Mouse (Mus musculus) hindbrain, embryonic 11.5 days (tissue): ENCODE results near the gene Calm1. TPM values are rescaled to one million over a fixed set of nuclear protein-coding genes. Genes with fewer than 3 reads are reported as not detected.

Source experiments
- ATAC-seq: fragments of 200-750 bp; cut with Nextera tagmentation; 2 replicates; pipeline ENCODE4 v1.8.0; 2017; ENCODE audit warnings: mild to moderate bottlenecking, moderate TSS enrichment, moderate library complexity; ENCODE audit not compliant: low FRiP score
- DNase-seq: peaks from one replicate; pipeline ENCODE4 v3.0.0-alpha.2; 2015; ENCODE audit warnings: low spot score
- H3K27ac ChIP-seq: fragments of 300-500 bp; sonication (generic); 2 replicates; pipeline ENCODE4 v1.5.1; 2014; ENCODE audit warnings: mild to moderate bottlenecking, low read depth, low read length
- H3K27me3 ChIP-seq: fragments of 300-500 bp; sonication (generic); 2 replicates; pipeline ENCODE4 v1.6.1; 2014; ENCODE audit warnings: mild to moderate bottlenecking, low read length, moderate library complexity, mixed read lengths; ENCODE audit not compliant: control insufficient read depth, insufficient read depth
- H3K36me3 ChIP-seq: fragments of 300-500 bp; sonication (generic); 2 replicates; pipeline ENCODE4 v1.6.1; 2014; ENCODE audit warnings: mild to moderate bottlenecking, low read length, moderate library complexity, mixed read lengths; ENCODE audit not compliant: control insufficient read depth, insufficient read depth
- H3K4me1 ChIP-seq: fragments of 300-500 bp; sonication (generic); replicated peaks from 2 replicates; pipeline ENCODE4 v1.6.1; 2014; ENCODE audit warnings: low read length, mixed read lengths; ENCODE audit not compliant: control insufficient read depth, insufficient read depth
- H3K4me2 ChIP-seq: fragments of 300-500 bp; sonication (generic); replicated peaks from 2 replicates; pipeline ENCODE4 v1.6.1; 2014; ENCODE audit warnings: mild to moderate bottlenecking, low read depth, low read length
- H3K4me3 ChIP-seq: fragments of 300-500 bp; sonication (generic); 2 replicates; pipeline ENCODE4 v1.5.1; 2014; ENCODE audit warnings: low read depth, low read length
- H3K9ac ChIP-seq: fragments of 300-500 bp; sonication (generic); 2 replicates; pipeline ENCODE4 v1.6.1; 2014; ENCODE audit warnings: low read depth, low read length
- H3K9me3 ChIP-seq: fragments of 300-500 bp; sonication (generic); 2 replicates; pipeline ENCODE4 v1.6.1; 2016; ENCODE audit warnings: low read length; ENCODE audit not compliant: control insufficient read depth
- WGBS: fragments of 180-500 bp; shearing (Covaris S2); extraction: QIAGEN DNeasy Blood & Tissue Kit; methylation state at CpG from one replicate; pipeline ENCODE4 v1.1.7; 2014; 5-methylcytosine and 5-hydroxymethylcytosine counted together
- polyA plus RNA-seq: library from polyadenylated mRNA; unstranded; fragments of >200 nt; fragmentation: Nextera tagmentation; extraction: Ambion mirVana; gene quantifications from 2 replicates; pipeline ENCODE4 v1.2.1, GENCODE M21; 2014

Calm1 gene
- polyA plus RNA-seq, 1 experiment from 2014 or later = 1,584 TPM

DNA sequence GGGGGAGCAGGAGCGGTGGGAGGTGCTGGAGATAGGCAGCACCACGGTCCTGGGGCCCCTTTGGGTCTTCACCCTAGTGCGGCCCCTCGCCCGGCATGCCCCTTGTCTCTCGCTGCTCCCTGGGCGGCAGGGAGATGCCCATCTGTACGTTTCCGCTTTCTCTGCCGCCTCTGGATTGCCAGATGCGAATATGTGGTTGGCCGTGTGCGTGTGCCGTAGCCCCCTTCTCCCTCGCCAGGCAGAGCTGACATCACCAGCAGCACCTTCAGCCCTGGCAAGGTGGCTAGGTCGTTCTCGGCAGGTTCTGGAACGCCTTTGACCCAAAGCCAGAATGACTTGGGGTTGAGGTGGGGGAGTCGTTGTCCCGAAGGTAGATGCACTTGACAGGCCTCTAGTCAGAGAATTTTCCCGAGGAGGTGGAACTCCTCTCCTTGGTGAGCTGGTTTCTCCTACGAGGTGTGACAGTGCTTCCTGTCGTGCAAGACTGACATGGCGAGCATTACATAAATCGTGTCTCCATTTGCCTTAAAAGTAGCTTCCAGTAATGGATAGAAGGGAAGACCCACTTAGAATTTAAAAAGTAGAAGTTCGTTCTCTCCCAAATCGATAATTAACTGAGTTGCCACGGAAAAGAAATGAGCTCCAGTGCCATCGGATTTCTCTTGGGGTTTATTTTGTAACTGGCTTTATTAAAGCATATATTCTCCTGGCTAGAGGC, 1.6 kb downstream of the Calm1 start:
- no peaks in the 10 kb centered on the region for H3K9me3 ChIP-seq
- H3K4me2 ChIP-seq = peak overlapping the region; percentile 87
- H3K27me3 ChIP-seq = no peaks in the 10 kb centered on the region
- ATAC-seq = peak; percentile 13; the same call in 1 of the 2 replicates
- H3K27ac ChIP-seq = peak overlapping the region; percentile 79
- H3K9ac ChIP-seq = peak overlapping the region; percentile 95
- WGBS = 7% methylated on average over 29 of the region's 29 CpGs
- peak overlapping the region; percentile 100 for H3K4me3 ChIP-seq
- peaks cover 7% of the 10 kb centered on the region; the same call in 1 of the 2 replicates for H3K4me1 ChIP-seq
- peak; percentile 63 for DNase-seq
- peaks cover 6% of the 10 kb centered on the region; the same call in 1 of the 2 replicates for H3K36me3 ChIP-seq

DNA sequence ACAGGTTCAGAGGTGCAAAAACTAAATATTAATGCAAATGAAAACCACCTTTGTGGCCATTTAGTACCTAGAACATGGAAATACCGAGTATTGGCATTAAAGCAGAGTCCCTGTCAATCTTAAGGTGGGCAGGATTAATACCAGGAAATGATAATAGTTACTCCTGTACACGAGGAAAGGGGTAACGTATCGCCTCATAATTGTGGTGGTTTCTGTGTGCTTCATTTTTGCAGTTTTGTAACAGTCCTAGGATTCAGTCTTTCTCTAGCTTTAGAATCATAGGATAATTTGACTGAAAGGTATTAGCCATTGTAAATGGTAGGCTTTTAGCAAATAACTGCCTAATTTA, 2.1 kb downstream of the Calm1 start:
- Histone ChIP-seq H3K4me1 (peaks cover 7% of the 10 kb centered on the region; the same call in 1 of the 2 replicates), H3K36me3 (peaks cover 6% of the 10 kb centered on the region; the same call in 1 of the 2 replicates), H3K27me3 (no peaks in the 10 kb centered on the region), H3K9ac (peak overlapping the region; percentile 95; the same call in 1 of the 2 replicates), H3K27ac (no peak overlapping the region), H3K4me3 (peak overlapping the region; percentile 100), H3K4me2 (peak overlapping the region; percentile 87), H3K9me3 (no peaks in the 10 kb centered on the region)
- WGBS = 52% methylated on average over 4 of the region's 4 CpGs
- DNase-seq (no peak), ATAC-seq (no peak)

DNA sequence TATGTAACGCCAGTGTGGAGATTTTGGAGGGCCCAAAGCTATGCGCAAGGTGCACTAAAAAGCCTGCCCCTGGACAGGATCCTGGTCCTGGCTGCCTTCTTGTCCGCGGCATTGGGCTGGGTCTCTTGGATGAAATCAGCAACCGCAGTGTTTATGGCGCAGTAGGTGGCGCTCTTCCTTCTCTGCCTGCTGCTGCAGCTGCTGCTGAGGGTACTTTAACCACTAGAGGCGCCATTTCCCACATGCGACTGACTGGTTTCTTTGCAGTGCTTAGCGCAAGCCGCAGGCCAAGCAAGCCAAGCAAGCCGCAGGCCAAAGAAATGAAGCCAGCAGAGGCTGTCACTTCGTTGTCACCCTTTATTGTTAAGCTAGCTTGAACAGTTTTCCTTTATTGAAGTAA, 2.6 kb downstream of the Calm1 start:
- Histone ChIP-seq H3K4me3 (peak overlapping the region; percentile 100), H3K36me3 (peaks cover 6% of the 10 kb centered on the region; the same call in 1 of the 2 replicates), H3K4me1 (peaks cover 7% of the 10 kb centered on the region; the same call in 1 of the 2 replicates), H3K27me3 (no peaks in the 10 kb centered on the region), H3K4me2 (peak overlapping the region; percentile 87), H3K9ac (no peak overlapping the region), H3K9me3 (no peaks in the 10 kb centered on the region), H3K27ac (no peak overlapping the region)
- ATAC-seq = peak; percentile 44
- DNase-seq = peak; percentile 98
- WGBS = 2% methylated on average over 13 of the region's 13 CpGs

DNA sequence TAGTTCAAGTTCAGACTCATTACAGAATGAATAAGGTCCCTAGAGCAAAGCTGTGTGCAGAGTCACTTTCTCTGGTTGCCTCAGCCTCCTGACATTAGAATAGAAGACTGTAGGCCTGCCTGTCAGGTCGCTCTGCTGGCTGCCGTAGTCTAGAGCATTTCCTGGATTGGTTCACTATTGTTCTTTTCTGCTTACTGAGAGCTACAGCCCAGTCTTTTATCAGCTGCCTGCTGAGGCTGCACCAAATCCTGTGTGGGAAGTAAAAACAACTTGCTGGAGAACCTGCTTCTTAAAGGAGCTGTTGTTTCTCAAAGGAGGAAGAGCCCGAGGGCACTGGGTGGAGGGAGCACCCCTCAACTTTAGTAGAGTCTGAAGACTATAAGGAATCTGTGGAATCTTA, 4.5 kb downstream of the Calm1 start:
- ATAC-seq = no peak
- WGBS = 63% methylated on average over 3 of the region's 3 CpGs

DNA sequence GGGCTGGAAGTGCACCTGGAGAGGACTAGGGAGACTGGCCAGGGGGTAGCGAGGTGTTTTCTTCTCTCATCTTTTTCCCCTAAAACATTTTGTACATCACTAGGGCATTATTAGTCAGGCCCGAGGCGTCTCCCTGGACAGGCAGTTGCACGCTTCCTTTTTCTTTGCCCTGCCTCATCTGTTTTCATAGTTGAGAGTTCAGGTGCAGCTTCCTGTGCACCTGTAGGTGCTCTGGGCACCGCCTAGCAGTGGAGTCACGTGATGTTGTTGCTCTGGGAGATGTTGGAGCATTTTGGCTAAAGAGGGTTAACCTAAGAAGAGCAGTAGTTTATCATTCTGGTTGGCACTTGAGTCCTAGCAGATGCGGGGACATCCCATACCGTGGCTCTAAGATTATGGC, 5.9 kb downstream of the Calm1 start:
- Histone ChIP-seq H3K27ac (no peak overlapping the region), H3K4me2 (no peak overlapping the region), H3K4me1 (0 out of 2 replicates have a peak, but pooled peaks cover 5% of the 10 kb centered on the region), H3K36me3 (peaks cover 15% of the 10 kb centered on the region), H3K9me3 (no peaks in the 10 kb centered on the region), H3K4me3 (no peak overlapping the region), H3K27me3 (no peaks in the 10 kb centered on the region), H3K9ac (no peak overlapping the region)
- no peak for DNase-seq
- ATAC-seq = no peak
- 90% methylated on average over 8 of the region's 8 CpGs for WGBS

More for the DNA sequence above, 4.5 kb downstream of the Calm1 start:
- Histone ChIP-seq H3K36me3 (peaks cover 15% of the 10 kb centered on the region), H3K4me2 (no peak overlapping the region), H3K4me3 (no peak overlapping the region), H3K9me3 (no peaks in the 10 kb centered on the region), H3K27me3 (no peaks in the 10 kb centered on the region), H3K27ac (no peak overlapping the region), H3K4me1 (peaks cover 7% of the 10 kb centered on the region; the same call in 1 of the 2 replicates), H3K9ac (no peak overlapping the region)
- no peak for DNase-seq

DNA sequence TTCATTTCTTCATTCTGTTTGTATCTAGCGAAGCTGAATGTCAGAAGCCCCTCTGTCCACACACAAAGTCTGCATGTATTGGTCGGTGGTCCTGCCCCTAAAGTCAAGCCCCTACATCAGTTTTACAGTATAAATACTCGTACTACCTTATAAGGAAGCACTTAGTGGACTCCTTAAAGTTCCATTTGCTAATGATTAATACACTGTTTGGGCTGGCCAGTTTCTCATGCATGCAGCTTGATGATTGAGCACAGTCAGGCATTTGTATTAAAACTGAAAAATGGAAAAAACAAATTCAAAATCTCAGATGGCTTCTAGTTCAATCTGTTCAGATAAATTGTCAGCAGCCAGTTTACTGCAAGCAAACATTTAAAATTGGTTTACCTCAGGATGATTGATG, 7.3 kb downstream of the Calm1 start:
- Histone ChIP-seq H3K27me3 (no peaks in the 10 kb centered on the region), H3K36me3 (peaks cover 15% of the 10 kb centered on the region), H3K9ac (no peak overlapping the region), H3K4me3 (no peak overlapping the region), H3K4me1 (0 out of 2 replicates have a peak, but pooled peaks cover 5% of the 10 kb centered on the region), H3K4me2 (no peak overlapping the region), H3K27ac (no peak overlapping the region), H3K9me3 (no peaks in the 10 kb centered on the region)
- WGBS = 92% methylated on average over 3 of the region's 3 CpGs
- DNase-seq (no peak), ATAC-seq (no peak)

DNA sequence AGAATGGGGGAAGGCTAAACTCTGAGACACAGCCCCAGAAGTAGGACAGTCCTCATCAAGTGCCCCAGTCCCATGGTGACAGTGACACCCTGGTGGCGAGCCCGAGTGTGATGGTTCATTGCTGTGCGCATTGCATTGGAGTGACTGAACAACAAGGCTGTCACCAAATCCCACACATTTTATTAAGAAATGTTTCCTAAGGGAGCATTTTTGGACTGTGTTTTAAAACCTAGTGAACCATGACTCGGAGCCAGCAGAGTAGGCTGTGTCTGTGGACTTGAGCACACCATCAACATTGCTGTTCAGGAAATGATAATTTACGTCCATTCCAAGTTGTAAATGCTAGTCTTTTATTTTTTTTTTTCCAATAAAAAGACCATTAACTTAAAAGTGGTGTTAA, 7.7 kb downstream of the Calm1 start:
- Histone ChIP-seq H3K36me3 (peaks cover 15% of the 10 kb centered on the region), H3K9me3 (no peaks in the 10 kb centered on the region), H3K4me3 (no peak overlapping the region), H3K27ac (no peak overlapping the region), H3K27me3 (no peaks in the 10 kb centered on the region), H3K4me2 (no peak overlapping the region), H3K9ac (no peak overlapping the region), H3K4me1 (0 out of 2 replicates have a peak, but pooled peaks cover 5% of the 10 kb centered on the region)
- 89% methylated on average over 5 of the region's 5 CpGs for WGBS
- ATAC-seq (no peak), DNase-seq (no peak)

DNA sequence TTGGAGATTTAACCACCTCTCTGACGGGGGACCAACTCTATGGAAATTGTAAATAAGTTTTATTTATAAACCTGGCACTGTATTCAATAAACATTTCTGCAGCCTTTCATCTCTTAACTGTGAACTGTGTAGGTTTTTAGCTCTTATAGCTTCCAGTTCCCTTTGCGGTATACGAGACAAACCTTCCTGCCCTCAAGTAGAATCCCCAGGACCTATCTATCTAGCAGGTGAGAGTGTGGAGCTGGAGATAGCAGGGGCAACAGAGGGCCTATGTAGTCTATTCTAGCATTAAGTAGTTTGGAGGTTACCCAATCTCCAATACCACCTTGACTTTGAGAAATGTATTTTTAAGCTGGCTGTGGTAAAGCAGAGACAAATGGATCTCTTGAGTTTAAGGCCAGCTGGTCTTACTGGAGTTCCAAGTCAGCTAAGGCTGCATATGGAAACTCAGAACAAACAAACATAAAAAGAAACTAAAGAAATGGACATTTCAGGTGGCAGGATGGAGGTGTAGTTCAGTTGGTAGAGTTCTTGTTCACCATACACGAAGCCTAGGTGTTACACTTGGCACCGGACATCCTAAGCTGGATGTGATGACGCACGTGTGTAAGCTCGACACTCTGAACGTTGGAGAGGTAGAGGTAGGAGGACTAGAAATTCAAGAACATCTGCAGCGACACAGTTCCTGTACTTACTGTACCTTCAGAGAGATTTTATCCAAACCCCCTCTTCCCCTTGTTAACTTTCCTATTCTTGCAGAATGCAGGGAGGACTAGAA, 10.7 kb downstream of the Calm1 start:
- Histone ChIP-seq H3K27ac (no peak overlapping the region), H3K9me3 (no peaks in the 10 kb centered on the region), H3K27me3 (no peaks in the 10 kb centered on the region), H3K9ac (no peak overlapping the region), H3K4me2 (no peak overlapping the region), H3K4me1 (no peaks in the 10 kb centered on the region), H3K4me3 (no peak overlapping the region), H3K36me3 (peaks cover 11% of the 10 kb centered on the region)
- no peak for ATAC-seq
- DNase-seq = no peak
- 92% methylated on average over 10 of the region's 10 CpGs for WGBS
